Mouse (Mus musculus) forebrain, embryonic 11.5 days (tissue): ENCODE results near the gene Klhdc3. TPM values are rescaled to one million over a fixed set of nuclear protein-coding genes. Genes with fewer than 3 reads are reported as not detected.

Experiments used
- ATAC-seq: fragments of 200-750 bp; cut with Nextera tagmentation; replicated peaks from 2 replicates; pipeline ENCODE4 v1.8.0; 2017; ENCODE audit warnings: moderate TSS enrichment; ENCODE audit not compliant: low FRiP score
- DNase-seq: peaks from one replicate; pipeline ENCODE4 v3.0.0-alpha.2; 2017; ENCODE audit warnings: low spot score
- H3K27ac ChIP-seq: fragments of 300-500 bp; sonication (generic); 2 replicates; pipeline ENCODE4 v1.5.1; 2014; ENCODE audit warnings: low read depth, low read length
- H3K27me3 ChIP-seq: fragments of 300-500 bp; sonication (generic); 2 replicates; pipeline ENCODE4 v1.6.1; 2014; ENCODE audit warnings: mild to moderate bottlenecking, low read length, mixed read lengths; ENCODE audit not compliant: control insufficient read depth, insufficient read depth
- H3K36me3 ChIP-seq: fragments of 300-500 bp; sonication (generic); 2 replicates; pipeline ENCODE4 v1.6.1; 2014; ENCODE audit warnings: mild to moderate bottlenecking, low read length, moderate library complexity, mixed read lengths; ENCODE audit not compliant: control insufficient read depth, insufficient read depth
- H3K4me1 ChIP-seq: fragments of 300-500 bp; sonication (generic); replicated peaks from 2 replicates; pipeline ENCODE4 v1.6.1; 2014; ENCODE audit warnings: low read length, mixed read lengths; ENCODE audit not compliant: control insufficient read depth, insufficient read depth
- H3K4me2 ChIP-seq: fragments of 300-500 bp; sonication (generic); 2 replicates; pipeline ENCODE4 v1.6.1; 2014; ENCODE audit warnings: low read depth, mild to moderate bottlenecking, low read length, moderate library complexity, mixed read lengths; ENCODE audit not compliant: severe bottlenecking
- H3K4me3 ChIP-seq: fragments of 300-500 bp; sonication (generic); 2 replicates; pipeline ENCODE4 v1.5.1; 2014; ENCODE audit warnings: low read depth, low read length
- H3K9ac ChIP-seq: fragments of 300-500 bp; sonication (generic); 2 replicates; pipeline ENCODE4 v1.6.1; 2014; ENCODE audit warnings: low read length
- H3K9me3 ChIP-seq: fragments of 300-500 bp; sonication (generic); 2 replicates; pipeline ENCODE4 v1.6.1; 2016; ENCODE audit warnings: low read length, mixed read lengths; ENCODE audit not compliant: control insufficient read depth
- WGBS: fragments of 180-500 bp; shearing (Covaris S2); extraction: QIAGEN DNeasy Blood & Tissue Kit; methylation state at CpG from one replicate; pipeline ENCODE4 v1.1.7; 2014; 5-methylcytosine and 5-hydroxymethylcytosine counted together
- polyA plus RNA-seq: library from polyadenylated mRNA; unstranded; fragments of >200 nt; fragmentation: Nextera tagmentation; extraction: Ambion mirVana; gene quantifications from 2 replicates; pipeline ENCODE4 v1.2.1, GENCODE M21; 2014

The Klhdc3 gene
- polyA plus RNA-seq, 1 experiment from 2014 or later: 117 TPM

GRCm38 (mm10) chr17:46656054-46656453, 24.7 kb downstream of the Klhdc3 start:
- Histone ChIP-seq H3K36me3 (peaks cover 26% of the 10 kb centered on the region), H3K27ac (no peak overlapping the region), H3K9ac (no peak overlapping the region), H3K27me3 (no peaks in the 10 kb centered on the region), H3K4me3 (no peak overlapping the region), H3K9me3 (no peaks in the 10 kb centered on the region), H3K4me2 (no peak overlapping the region), H3K4me1 (peaks cover 9% of the 10 kb centered on the region)
- ATAC-seq: no peak
- 92% methylated on average over 6 of the region's 6 CpGs for WGBS
- no peak for DNase-seq

GRCm38 (mm10) chr17:46651755-46652547, 28.8 kb downstream of the Klhdc3 start:
- Histone ChIP-seq H3K27me3 (no peaks in the 10 kb centered on the region), H3K9ac (peak overlapping the region; percentile 10), H3K4me3 (peak overlapping the region; percentile 6; the same call in 1 of the 2 replicates), H3K36me3 (peaks cover 15% of the 10 kb centered on the region; the same call in 1 of the 2 replicates), H3K27ac (no peak overlapping the region), H3K4me1 (peaks cover 17% of the 10 kb centered on the region), H3K4me2 (peak overlapping the region; percentile 86), H3K9me3 (no peaks in the 10 kb centered on the region)
- ATAC-seq (no peak), DNase-seq (no peak)
- WGBS: 78% methylated on average over 20 of the region's 20 CpGs

GRCm38 (mm10) chr17:46651292-46651691, 29.4 kb downstream of the Klhdc3 start:
- Histone ChIP-seq H3K4me1 (peaks cover 20% of the 10 kb centered on the region), H3K27ac (no peak overlapping the region), H3K4me3 (peak overlapping the region; percentile 68), H3K9me3 (no peaks in the 10 kb centered on the region), H3K36me3 (peaks cover 15% of the 10 kb centered on the region; the same call in 1 of the 2 replicates), H3K9ac (peak overlapping the region; percentile 92), H3K4me2 (peak overlapping the region; percentile 86), H3K27me3 (no peaks in the 10 kb centered on the region)
- 79% methylated on average over 17 of the region's 17 CpGs for WGBS
- no peak for DNase-seq
- ATAC-seq: no peak

- H3K27ac ChIP-seq: peak within 1 kb of the TSS; percentile 84
- under 1% methylated on average over 58 of the region's 58 CpGs for WGBS
- peak within 1 kb of the TSS; percentile 86 for H3K4me2 ChIP-seq
- no peaks in the 10 kb centered on the region for H3K9me3 ChIP-seq
- no peaks in the 10 kb centered on the region for H3K27me3 ChIP-seq
- H3K36me3 ChIP-seq: peaks cover 13% of the 10 kb centered on the region; the same call in 1 of the 2 replicates
- H3K4me3 ChIP-seq: peak within 1 kb of the TSS; percentile 68
- peak within 1 kb of the TSS; percentile 92 for H3K9ac ChIP-seq
- DNase-seq (peak; percentile 97), ATAC-seq (peak; percentile 93)
- peaks cover 20% of the 10 kb centered on the region for H3K4me1 ChIP-seq
Measured at GRCm38 (mm10) chr17:46650232-46651031, 30.3 kb downstream of the Klhdc3 start, which contains the start of gene Cul7. Gene Cul7, plus strand, starts transcription at chr17:46650337.

- peak overlapping the region; percentile 84 for H3K27ac ChIP-seq
- peaks cover 10% of the 10 kb centered on the region; the same call in 1 of the 2 replicates for H3K36me3 ChIP-seq
- H3K9ac ChIP-seq: peak overlapping the region; percentile 92
- H3K9me3 ChIP-seq: no peaks in the 10 kb centered on the region
- peak overlapping the region; percentile 68 for H3K4me3 ChIP-seq
- 39% methylated on average over 15 of the region's 15 CpGs for WGBS
- peak overlapping the region; percentile 86 for H3K4me2 ChIP-seq
- ATAC-seq: no peak
- DNase-seq: no peak
- H3K27me3 ChIP-seq: no peaks in the 10 kb centered on the region
- peaks cover 25% of the 10 kb centered on the region for H3K4me1 ChIP-seq
Measured at GRCm38 (mm10) chr17:46649811-46650210, 30.9 kb downstream of the Klhdc3 start.

GRCm38 (mm10) chr17:46648436-46648835, 32.3 kb downstream of the Klhdc3 start:
- ATAC-seq (no peak), DNase-seq (no peak)
- no peak overlapping the region for H3K9ac ChIP-seq
- no peaks in the 10 kb centered on the region for H3K27me3 ChIP-seq
- H3K27ac ChIP-seq: no peak overlapping the region
- no peaks in the 10 kb centered on the region for H3K36me3 ChIP-seq
- WGBS: 95% methylated on average over 9 of the region's 9 CpGs
- no peak overlapping the region for H3K4me3 ChIP-seq
- H3K4me2 ChIP-seq: no peak overlapping the region
- H3K4me1 ChIP-seq: peaks cover 27% of the 10 kb centered on the region
- no peaks in the 10 kb centered on the region for H3K9me3 ChIP-seq

GRCm38 (mm10) chr17:46647279-46647678, 33.4 kb downstream of the Klhdc3 start:
- Histone ChIP-seq H3K9ac (no peak overlapping the region), H3K4me3 (no peak overlapping the region), H3K4me1 (peaks cover 27% of the 10 kb centered on the region), H3K9me3 (no peaks in the 10 kb centered on the region), H3K36me3 (no peaks in the 10 kb centered on the region), H3K4me2 (no peak overlapping the region), H3K27ac (no peak overlapping the region), H3K27me3 (no peaks in the 10 kb centered on the region)
- DNase-seq (no peak), ATAC-seq (no peak)
- WGBS: 91% methylated on average over 7 of the region's 7 CpGs

GRCm38 (mm10) chr17:46646322-46646662, 34.4 kb downstream of the Klhdc3 start:
- Histone ChIP-seq H3K27me3 (no peaks in the 10 kb centered on the region), H3K4me3 (peak overlapping the region; percentile 68), H3K36me3 (no peaks in the 10 kb centered on the region), H3K9ac (peak overlapping the region; percentile 73), H3K27ac (no peak overlapping the region), H3K4me2 (peak overlapping the region; percentile 87), H3K9me3 (no peaks in the 10 kb centered on the region), H3K4me1 (peaks cover 20% of the 10 kb centered on the region)
- under 1% methylated on average over 19 of the region's 19 CpGs for whole genome bisulfite sequencing
- ATAC-seq (no peak), DNase-seq (no peak)
